ENCODE assay signal across 9 mouse cellular contexts in the genomic region with DNA sequence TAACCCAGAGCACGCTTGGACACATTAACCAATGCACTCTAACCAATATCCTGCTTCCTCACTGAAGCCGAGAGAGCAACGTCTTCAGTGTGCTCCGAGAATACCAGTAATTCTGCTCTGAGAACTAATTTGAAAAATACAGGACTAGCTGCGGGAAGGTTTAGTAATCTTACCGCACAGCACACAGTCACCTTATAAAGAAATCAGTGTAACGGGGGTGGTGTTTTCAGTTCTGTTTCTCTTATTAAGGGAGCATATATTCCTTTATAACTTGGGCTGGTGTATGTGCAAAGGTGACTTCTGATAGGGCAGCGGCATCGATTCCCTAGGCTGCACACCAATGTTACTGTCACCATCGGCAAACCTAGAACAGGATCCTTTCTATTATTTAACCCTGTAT. TPM values are rescaled to one million over a fixed set of nuclear protein-coding genes. Genes with fewer than 3 reads are reported as not detected.
A peak's percentile ranks its signal among the peaks of the same experiment; 100 is the strongest.
DNase-seq lines count a peak whose midpoint lies in the region; ATAC-seq and TF ChIP-seq lines count a peak whose summit lies in the region.
"Had no signal": no experiment of that assay in that cellular context is flagged by ENCODE, and none has a peak within 500 bp of the region (broad histone marks: within the 10 kb centered on the region; RNA-seq: fewer than 3 reads in every experiment).

No protein-coding gene starts in this region.

- H3K27me3 ChIP-seq in cerebellum, adult 2 months (ENCODE audit: control insufficient read depth, insufficient read depth, low read length): no peaks in the 10 kb centered on the region
- H3K27me3 ChIP-seq in lung, embryonic 16.5 days (ENCODE audit: control insufficient read depth, insufficient read depth, low read depth, low read length): no peaks in the 10 kb centered on the region
- H3K27me3 ChIP-seq in limb, embryonic 14.5 days (ENCODE audit: control insufficient read depth, insufficient read depth, low read length): no peaks in the 10 kb centered on the region
- no peaks in the 10 kb centered on the region for H3K27me3 ChIP-seq in stomach, postnatal 0 days (ENCODE audit: control insufficient read depth, insufficient read depth, low read length)

- TF ChIP-seq POLR2A in cerebellum, adult 2 months (IDR thresholded peaks at IDR 0.05; ENCODE audit: borderline replicate concordance, insufficient read depth, low read length): no peak
- TF ChIP-seq POLR2A in limb, embryonic 14.5 days (IDR thresholded peaks at IDR 0.05; ENCODE audit: borderline replicate concordance, extremely low read depth, insufficient read depth, insufficient read length): no peak

- peaks cover 24% of the 10 kb centered on the region for H3K4me1 ChIP-seq in cerebellum, adult 2 months (ENCODE audit: control insufficient read depth, insufficient read depth, low read length)
- H3K4me1 ChIP-seq in lung, embryonic 16.5 days (replicated peaks; ENCODE audit: control insufficient read depth, insufficient read depth, low read length): peaks cover 44% of the 10 kb centered on the region
- H3K4me1 ChIP-seq in limb, embryonic 14.5 days (ENCODE audit: control insufficient read depth, insufficient read depth, low read length): peaks cover 47% of the 10 kb centered on the region
- H3K4me1 ChIP-seq in stomach, postnatal 0 days (replicated peaks; ENCODE audit: control insufficient read depth, insufficient read depth): peaks cover 22% of the 10 kb centered on the region

- no peaks in the 10 kb centered on the region for H3K9me3 ChIP-seq in lung, embryonic 16.5 days (ENCODE audit: control insufficient read depth, low read length)
- no peaks in the 10 kb centered on the region for H3K9me3 ChIP-seq in limb, embryonic 14.5 days (ENCODE audit: control insufficient read depth, low read length)
- H3K9me3 ChIP-seq in stomach, postnatal 0 days (ENCODE audit: control insufficient read depth, low read length): no peaks in the 10 kb centered on the region

- 9% methylated on average over 10 of the region's 10 CpGs for WGBS in cerebellum, adult 2 months
- WGBS in lung, embryonic 16.5 days: 44% methylated on average over 10 of the region's 10 CpGs
- WGBS in limb, embryonic 14.5 days: 29% methylated on average over 10 of the region's 10 CpGs
- WGBS in stomach, postnatal 0 days: 26% methylated on average over 10 of the region's 10 CpGs

- H3K27ac ChIP-seq in cerebellum, adult 2 months (ENCODE audit: insufficient read depth, low read length): no peak overlapping the region
- no peak overlapping the region for H3K27ac ChIP-seq in lung, embryonic 16.5 days (ENCODE audit: low read length)
- no peak overlapping the region for H3K27ac ChIP-seq in limb, embryonic 14.5 days (replicated peaks; ENCODE audit: low read depth, low read length)
- no peak overlapping the region for H3K27ac ChIP-seq in stomach, postnatal 0 days (replicated peaks)

- H3K36me3 ChIP-seq in lung, embryonic 16.5 days (ENCODE audit: control insufficient read depth, insufficient read depth, low read length): no peaks in the 10 kb centered on the region
- H3K36me3 ChIP-seq in limb, embryonic 14.5 days (ENCODE audit: control insufficient read depth, insufficient read depth, low read length): no peaks in the 10 kb centered on the region
- no peaks in the 10 kb centered on the region for H3K36me3 ChIP-seq in stomach, postnatal 0 days (ENCODE audit: control insufficient read depth, insufficient read depth, low read length)

- ATAC-seq in lung, embryonic 16.5 days (ENCODE audit: low read depth): no peak
- ATAC-seq in limb, embryonic 14.5 days (ENCODE audit: low FRiP score, low read depth): no peak
- no peak for ATAC-seq in stomach, postnatal 0 days (ENCODE audit: low FRiP score, low TSS enrichment)
- ATAC-seq in megakaryocyte, adult 5-6 weeks (ENCODE audit: poor library complexity, severe bottlenecking): no peak

- no peak for TF ChIP-seq EP300 in stomach, postnatal 0 days (optimal IDR thresholded peaks at IDR 0.05)

- no peak for DNase-seq in cerebellum, adult 2 months
- no peak for DNase-seq in cerebellum, postnatal 36 days
- DNase-seq in lung, postnatal 10 days: no peak
- no peak for DNase-seq in limb, embryonic 14.5 days (ENCODE audit: low spot score)
- no peak for DNase-seq in stomach, postnatal 0 days (ENCODE audit: low spot score)
- DNase-seq in cerebellum, adult 11 months: no peak
- DNase-seq: cerebellum, postnatal 14 days had no signal

- TF ChIP-seq CTCF in cerebellum, adult 2 months (IDR thresholded peaks at IDR 0.05; ENCODE audit: borderline replicate concordance, insufficient read depth, low read depth, low read length): no peak
- no peak for TF ChIP-seq CTCF in stomach, postnatal 0 days (IDR thresholded peaks at IDR 0.05; ENCODE audit: low read depth)

- 0 out of 2 replicates have a peak overlapping the region, but pooled peaks have one; percentile 32 for H3K9ac ChIP-seq in lung, embryonic 16.5 days (ENCODE audit: low read length)
- no peak overlapping the region for H3K9ac ChIP-seq in limb, embryonic 14.5 days (ENCODE audit: low read depth, low read length, severe bottlenecking)
- no peak overlapping the region for H3K9ac ChIP-seq in stomach, postnatal 0 days (ENCODE audit: low read length)

- peak overlapping the region; percentile 37 for H3K4me3 ChIP-seq in cerebellum, adult 2 months (replicated peaks; ENCODE audit: insufficient read depth, low read depth, low read length)
- H3K4me3 ChIP-seq in lung, embryonic 16.5 days (ENCODE audit: low read length): peak overlapping the region; percentile 24
- peak overlapping the region; percentile 13 for H3K4me3 ChIP-seq in limb, embryonic 14.5 days (replicated peaks; ENCODE audit: low read length)
- H3K4me3 ChIP-seq in stomach, postnatal 0 days (ENCODE audit: low read depth, low read length): peak overlapping the region; percentile 13; the same call in 1 of the 2 replicates

- peak overlapping the region; percentile 41 for H3K4me2 ChIP-seq in lung, embryonic 16.5 days (ENCODE audit: low read depth, low read length)
- peak overlapping the region; percentile 37 for H3K4me2 ChIP-seq in limb, embryonic 14.5 days (replicated peaks; ENCODE audit: low read depth, low read length, severe bottlenecking)
- peak overlapping the region; percentile 30 for H3K4me2 ChIP-seq in stomach, postnatal 0 days (replicated peaks; ENCODE audit: low read depth)

RNA-seq across cellular contexts. Expression of gene Arid1b, which starts 5.9 kb away (rescaled TPM):
- 25.6 and 28.4 TPM in 2 replicates for polyA plus RNA-seq in cerebellum, adult 2 months (2012; rRNA removed)
- 10.2 and 10.6 TPM in 2 replicates for polyA plus RNA-seq in lung, embryonic 16.5 days (2015; fragmentation: Nextera tagmentation; extraction: Ambion mirVana)
- 20.5 and 26.1 TPM in 2 replicates for polyA plus RNA-seq in limb, embryonic 14.5 days (2012; rRNA removed)
- polyA plus RNA-seq in limb, embryonic 14.5 days (2014; fragmentation: Nextera tagmentation; extraction: Ambion mirVana): 14.7 and 16.4 TPM in 2 replicates
- polyA plus RNA-seq in stomach, postnatal 0 days (2015; fragmentation: Nextera tagmentation; extraction: Ambion mirVana): 5.6 and 5.9 TPM in 2 replicates
- 23.0 and 28.1 TPM in 2 replicates for total RNA-seq in megakaryocyte, adult 5-6 weeks (2015)
- 15.2 and 19.0 TPM in 2 replicates for total RNA-seq in megakaryocyte, adult 5-6 weeks (2017)
